Mouse (Mus musculus): Measurements from ENCODE around the gene Ifitm10.
"Not testable (repeated sequence)": the region's sequence is repeated elsewhere in the genome, so short reads cannot be mapped to it uniquely, and the experiment has no call there.

DNA sequence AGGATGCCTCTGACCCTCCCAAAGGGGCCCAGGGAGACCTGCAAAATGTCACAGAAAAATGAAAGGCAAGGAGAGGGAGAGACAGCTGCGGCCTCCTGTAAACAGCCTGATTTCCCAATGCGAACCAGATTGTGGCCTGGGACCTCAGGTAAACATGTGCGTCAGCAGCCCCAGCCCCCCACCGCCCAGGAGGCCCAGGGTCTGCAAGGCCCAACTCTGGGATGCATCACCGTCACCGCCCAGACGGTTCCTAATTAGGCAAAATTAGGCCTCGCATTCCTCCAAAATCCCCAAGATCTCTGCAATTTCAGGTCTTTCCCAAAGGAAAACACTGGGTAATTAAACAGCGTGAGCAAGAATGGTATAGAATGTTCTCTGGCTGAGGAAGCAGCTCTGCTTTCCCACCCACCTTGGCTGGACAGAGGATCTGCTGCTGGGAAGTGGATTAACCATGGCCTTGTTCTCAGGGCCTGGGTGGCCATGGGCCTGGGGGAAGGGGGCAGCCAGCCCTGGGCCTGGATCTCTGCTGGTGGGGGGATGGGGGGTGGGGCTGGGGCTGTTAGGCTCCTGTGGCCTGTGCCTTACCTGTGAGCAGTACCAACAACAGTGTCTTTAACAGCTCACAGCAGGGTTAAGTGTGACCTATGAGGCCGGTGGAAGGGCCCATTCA, 51.8 kb downstream of the Ifitm10 start:
- not testable (repeated sequence) for TF ChIP-seq CTCF, EP300 (IDR thresholded peaks at IDR 0.05; ENCODE audit: low read depth)
